Mouse (Mus musculus) lung, adult 2 months (tissue): Measurements from ENCODE around the gene Dmwd.

ENCODE experiments used
- CTCF ChIP-seq: fragments of 200-500 bp; IDR thresholded peaks from 2 replicates; pipeline ENCODE4 v1.5.1; 2011; ENCODE audit warnings: mild to moderate bottlenecking, low read length, control low read depth; ENCODE audit not compliant: insufficient read depth
- POLR2A ChIP-seq: fragments of 200-500 bp; IDR thresholded peaks from 2 replicates; pipeline ENCODE4 v1.6.1; 2011; ENCODE audit warnings: low read depth, mild to moderate bottlenecking, control low read depth, low read length, borderline replicate concordance; ENCODE audit errors: extremely low read depth

DNA sequence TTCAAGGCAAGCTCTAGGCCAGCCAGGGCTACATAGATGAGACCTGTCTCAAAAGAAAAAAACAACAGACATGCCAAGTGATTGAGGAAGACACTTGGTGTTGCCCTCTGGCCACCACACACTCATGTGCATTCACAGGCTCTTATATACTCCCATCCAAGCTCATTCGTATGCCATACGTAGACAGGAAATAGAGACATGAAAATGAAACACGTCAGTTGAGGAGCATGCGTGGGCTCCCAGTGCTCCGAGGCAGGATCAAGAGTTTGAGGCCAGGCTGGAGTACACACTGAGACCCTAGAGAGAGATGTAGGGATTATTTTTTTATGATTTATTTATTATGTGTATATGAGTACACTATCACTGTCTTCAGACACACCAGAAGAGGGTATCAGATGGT lies 53.4 kb downstream of the Dmwd start:
- no peak for TF ChIP-seq POLR2A
- no peak for TF ChIP-seq CTCF
